Mouse (Mus musculus): ENCODE measurements at regions not wholly inside any gene's neighbourhood (a gene's known extent, or its start where the extent isn't known, plus 50 kb on each side); places are given as distances from the start of the nearest gene placed in this dataset.
A peak's percentile ranks its signal among the peaks of the same experiment; 100 is the strongest.

GRCm38 (mm10) chr5:52064804-52065451 lies 125.4 kb downstream of the Dhx15 start:
- TF ChIP-seq POLR2A (IDR thresholded peaks at IDR 0.05; ENCODE audit: low read depth, low read length) (no peak), CTCF (conservative IDR thresholded peaks at IDR 0.05 in 1 of 2, IDR thresholded peaks at IDR 0.05 in 1 of 2; ENCODE audit: low read depth in 2 of 2, low read length in 2 of 2) (peak; percentile 73 to 91), ZKSCAN1 (IDR thresholded peaks at IDR 0.05; ENCODE audit: borderline replicate concordance, low read depth, low read length) (no peak), GABPA (IDR thresholded peaks at IDR 0.05; ENCODE audit: insufficient replicate concordance, low read depth, low read length) (no peak)
